Mouse (Mus musculus) embryonic facial prominence, embryonic 11.5 days (tissue): ENCODE results near the gene Adgrg3. TPM values are rescaled to one million over a fixed set of nuclear protein-coding genes. Genes with fewer than 3 reads are reported as not detected.
A peak's percentile ranks its signal among the peaks of the same experiment; 100 is the strongest.
"Not testable (repeated sequence)": the region's sequence is repeated elsewhere in the genome, so short reads cannot be mapped to it uniquely, and the experiment has no call there.

Experiments used
- ATAC-seq: fragments of 200-750 bp; cut with Nextera tagmentation; replicated peaks from 2 replicates; pipeline ENCODE4 v1.8.0; 2017; ENCODE audit warnings: low read depth; ENCODE audit not compliant: insufficient number of reproducible peaks, low FRiP score, low TSS enrichment
- DNase-seq: peaks from one replicate; pipeline ENCODE4 v3.0.0-alpha.2; 2015; ENCODE audit warnings: low spot score
- H3K27ac ChIP-seq: fragments of 300-500 bp; sonication (generic); replicated peaks from 2 replicates; pipeline ENCODE4 v1.5.1; 2014; ENCODE audit warnings: mild to moderate bottlenecking, low read depth, low read length, control low read depth
- H3K27me3 ChIP-seq: fragments of 300-500 bp; sonication (generic); 2 replicates; pipeline ENCODE4 v1.6.1; 2014; ENCODE audit warnings: mild to moderate bottlenecking, low read length, moderate library complexity, mixed read lengths; ENCODE audit not compliant: control insufficient read depth, insufficient read depth
- H3K36me3 ChIP-seq: fragments of 300-500 bp; sonication (generic); replicated peaks from 2 replicates; pipeline ENCODE4 v1.6.1; 2014; ENCODE audit warnings: low read depth, mild to moderate bottlenecking, low read length, moderate library complexity, mixed read lengths; ENCODE audit not compliant: control insufficient read depth, insufficient read depth
- H3K4me1 ChIP-seq: fragments of 300-500 bp; sonication (generic); 2 replicates; pipeline ENCODE4 v1.6.1; 2014; ENCODE audit warnings: low read length, mixed read lengths; ENCODE audit not compliant: control insufficient read depth, insufficient read depth
- H3K4me2 ChIP-seq: fragments of 300-500 bp; sonication (generic); 2 replicates; pipeline ENCODE4 v1.6.1; 2014; ENCODE audit warnings: low read depth, mild to moderate bottlenecking, control low read depth, low read length, moderate library complexity
- H3K4me3 ChIP-seq: fragments of 300-500 bp; sonication (generic); 2 replicates; pipeline ENCODE4 v1.5.1; 2014; ENCODE audit warnings: low read depth, low read length, control low read depth
- H3K9ac ChIP-seq: fragments of 300-500 bp; sonication (generic); replicated peaks from 2 replicates; pipeline ENCODE4 v1.6.1; 2014; ENCODE audit warnings: mild to moderate bottlenecking, control low read depth, low read length
- H3K9me3 ChIP-seq: fragments of 300-500 bp; sonication (generic); replicated peaks from 2 replicates; pipeline ENCODE4 v1.6.1; 2016; ENCODE audit warnings: mild to moderate bottlenecking, low read length, inconsistent platforms, mixed read lengths; ENCODE audit not compliant: control insufficient read depth
- WGBS: fragments of 180-500 bp; shearing (Covaris S2); extraction: QIAGEN DNeasy Blood & Tissue Kit; methylation state at CpG from one replicate; pipeline ENCODE4 v1.1.7; 2014; 5-methylcytosine and 5-hydroxymethylcytosine counted together
- polyA plus RNA-seq: library from polyadenylated mRNA; unstranded; fragments of >200 nt; fragmentation: Nextera tagmentation; extraction: Ambion mirVana; gene quantifications from 2 replicates; pipeline ENCODE4 v1.2.1, GENCODE M21; 2014

Gene Adgrg3
- polyA plus RNA-seq, 1 experiment from 2014 or later = 2.0 TPM

GRCm38 (mm10) chr8:95017969-95018635 lies 610 bp downstream of the Adgrg3 start:
- ATAC-seq (no peak), DNase-seq (no peak)
- H3K4me3 ChIP-seq = no peak overlapping the region
- H3K9ac ChIP-seq = no peak overlapping the region
- no peak overlapping the region for H3K27ac ChIP-seq
- no peaks in the 10 kb centered on the region for H3K4me1 ChIP-seq
- H3K4me2 ChIP-seq = no peak overlapping the region
- H3K36me3 ChIP-seq = no peaks in the 10 kb centered on the region
- no peaks in the 10 kb centered on the region for H3K9me3 ChIP-seq
- no peaks in the 10 kb centered on the region for H3K27me3 ChIP-seq
- 84% methylated on average over 9 of the region's 9 CpGs for WGBS

- Histone ChIP-seq H3K9ac (no peak overlapping the region), H3K27ac (0 out of 2 replicates have a peak overlapping the region, but pooled peaks have one; percentile 8), H3K4me3 (no peak overlapping the region), H3K4me2 (no peak overlapping the region), H3K9me3 (no peaks in the 10 kb centered on the region), H3K4me1 (no peaks in the 10 kb centered on the region), H3K36me3 (no peaks in the 10 kb centered on the region), H3K27me3 (no peaks in the 10 kb centered on the region)
- no peak for ATAC-seq
- WGBS = 66% methylated on average over 12 of the region's 12 CpGs
- no peak for DNase-seq
Observed at GRCm38 (mm10) chr8:95020293-95020777, 2.8 kb downstream of the Adgrg3 start.

GRCm38 (mm10) chr8:95020821-95021220 lies 3.3 kb downstream of the Adgrg3 start:
- no peak overlapping the region for H3K9ac ChIP-seq
- H3K4me1 ChIP-seq = no peaks in the 10 kb centered on the region
- no peak overlapping the region for H3K4me2 ChIP-seq
- no peak overlapping the region for H3K27ac ChIP-seq
- ATAC-seq (no peak), DNase-seq (no peak)
- WGBS = 78% methylated on average over 10 of the region's 10 CpGs
- no peak overlapping the region for H3K4me3 ChIP-seq
- no peaks in the 10 kb centered on the region for H3K27me3 ChIP-seq
- no peaks in the 10 kb centered on the region for H3K36me3 ChIP-seq
- no peaks in the 10 kb centered on the region for H3K9me3 ChIP-seq

GRCm38 (mm10) chr8:95023201-95023600 lies 5.7 kb downstream of the Adgrg3 start:
- H3K4me1 ChIP-seq = no peaks in the 10 kb centered on the region
- whole genome bisulfite sequencing = 24% methylated on average over 8 of the region's 8 CpGs
- ATAC-seq (no peak), DNase-seq (peak; percentile 14)
- H3K4me3 ChIP-seq = no peak overlapping the region
- no peaks in the 10 kb centered on the region for H3K27me3 ChIP-seq
- H3K36me3 ChIP-seq = no peaks in the 10 kb centered on the region
- no peak overlapping the region for H3K9ac ChIP-seq
- H3K9me3 ChIP-seq = no peaks in the 10 kb centered on the region
- no peak overlapping the region for H3K4me2 ChIP-seq
- H3K27ac ChIP-seq = no peak overlapping the region

GRCm38 (mm10) chr8:95024387-95024786 lies 6.9 kb downstream of the Adgrg3 start:
- Histone ChIP-seq H3K4me2 (no peak overlapping the region), H3K9me3 (no peaks in the 10 kb centered on the region), H3K27ac (no peak overlapping the region), H3K36me3 (no peaks in the 10 kb centered on the region), H3K9ac (no peak overlapping the region), H3K4me1 (no peaks in the 10 kb centered on the region), H3K4me3 (no peak overlapping the region), H3K27me3 (no peaks in the 10 kb centered on the region)
- ATAC-seq (no peak), DNase-seq (no peak)
- WGBS = 87% methylated on average over 4 of the region's 4 CpGs

DNA sequence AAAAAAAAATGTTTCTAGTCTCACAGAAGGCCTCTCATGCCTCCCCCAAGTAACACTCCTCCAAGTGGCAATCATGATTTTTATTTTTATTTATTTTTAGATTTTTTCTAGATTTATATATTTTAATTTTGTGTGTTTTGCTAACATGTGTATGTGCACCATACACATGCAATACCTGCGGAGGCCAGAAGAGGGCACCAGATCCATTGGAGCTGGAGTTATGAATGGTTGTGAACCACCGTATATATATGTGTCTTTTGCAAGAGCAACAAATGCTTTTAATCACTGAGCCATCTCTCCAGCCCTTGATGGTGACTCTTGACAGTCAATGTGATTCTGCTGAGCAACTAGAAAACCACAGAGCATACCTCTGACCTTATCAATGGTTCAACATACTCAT lies 7.9 kb downstream of the Adgrg3 start:
- 73% methylated on average over 2 of the region's 2 CpGs for WGBS
- no peak overlapping the region for H3K27ac ChIP-seq
- H3K9me3 ChIP-seq = no peaks in the 10 kb centered on the region
- ATAC-seq (no peak), DNase-seq (peak; percentile 11)
- H3K36me3 ChIP-seq = no peaks in the 10 kb centered on the region
- H3K4me2 ChIP-seq = no peak overlapping the region
- H3K9ac ChIP-seq = no peak overlapping the region
- no peak overlapping the region for H3K4me3 ChIP-seq
- no peaks in the 10 kb centered on the region for H3K27me3 ChIP-seq
- H3K4me1 ChIP-seq = no peaks in the 10 kb centered on the region

- H3K4me3 ChIP-seq, H3K4me1 ChIP-seq, H3K27me3 ChIP-seq, ATAC-seq, H3K27ac ChIP-seq, H3K36me3 ChIP-seq, H3K4me2 ChIP-seq, H3K9ac ChIP-seq, H3K9me3 ChIP-seq: not testable (repeated sequence)
- peak; percentile 79 for DNase-seq
- 62% methylated on average over 7 of the region's 7 CpGs for WGBS
Observed at GRCm38 (mm10) chr8:95028391-95028790, 10.9 kb downstream of the Adgrg3 start.

DNA sequence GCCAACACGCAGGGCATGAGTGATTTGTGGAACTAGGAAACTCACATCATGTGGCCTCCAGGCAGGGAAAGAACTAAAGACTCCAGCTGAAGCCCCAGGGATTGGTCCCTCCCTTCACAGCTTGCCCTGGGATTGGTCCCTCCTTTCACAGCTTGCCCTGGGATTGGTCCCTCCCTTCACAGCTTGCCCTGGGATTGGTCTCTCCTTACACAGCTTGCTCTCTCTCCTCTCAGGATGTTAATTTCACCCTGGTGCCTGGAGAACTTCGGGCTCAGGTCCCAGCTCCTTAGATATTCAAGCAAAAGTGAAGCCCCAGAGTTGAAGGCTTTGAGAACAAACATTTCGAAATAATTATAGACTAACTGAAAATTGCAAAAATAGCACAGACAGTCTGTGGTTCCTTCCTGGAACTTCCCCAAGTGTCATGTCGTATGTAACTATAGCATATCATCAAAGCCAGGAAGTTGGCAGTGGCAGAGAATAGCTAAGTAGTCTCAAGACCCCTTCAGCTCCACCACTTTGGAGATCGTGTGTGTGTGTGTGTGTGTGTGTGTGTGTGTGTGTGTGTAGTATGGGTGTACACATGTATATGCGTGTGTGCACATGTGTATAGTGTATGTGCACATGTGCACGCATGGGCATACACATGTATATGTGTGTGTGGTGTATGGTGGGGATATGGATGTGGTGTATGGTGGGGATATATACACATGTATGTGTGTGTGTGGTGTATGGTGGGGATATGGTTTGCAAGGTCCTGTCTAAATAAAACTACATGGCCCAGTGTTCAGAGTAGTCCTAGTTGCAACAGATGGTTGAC lies 19.8 kb downstream of the Adgrg3 start:
- Histone ChIP-seq H3K27ac (no peak overlapping the region), H3K9ac (no peak overlapping the region), H3K4me1 (no peaks in the 10 kb centered on the region), H3K9me3 (no peaks in the 10 kb centered on the region), H3K27me3 (no peaks in the 10 kb centered on the region), H3K36me3 (no peaks in the 10 kb centered on the region), H3K4me2 (no peak overlapping the region), H3K4me3 (no peak overlapping the region)
- WGBS = 66% methylated on average over 7 of the region's 7 CpGs
- DNase-seq (peak; percentile 20), ATAC-seq (0 out of 2 replicates have a peak, but pooled peaks have one; percentile 68)
